Mouse (Mus musculus): ENCODE results near the gene Rad51b.

Rad51b gene

GRCm38 (mm10) chr12:79782444-79783117, 485.5 kb downstream of the Rad51b start:
- DNase-seq: no peak

- DNase-seq: no peak
Observed at GRCm38 (mm10) chr12:79784159-79784558, 487.1 kb downstream of the Rad51b start.

- no peak for DNase-seq
Observed at GRCm38 (mm10) chr12:79785691-79786090, 488.6 kb downstream of the Rad51b start.

- no peak for DNase-seq
Observed at GRCm38 (mm10) chr12:79787538-79787937, 490.5 kb downstream of the Rad51b start.

- no peak for DNase-seq
Observed at GRCm38 (mm10) chr12:79788340-79788739, 491.3 kb downstream of the Rad51b start.

- DNase-seq: no peak
Observed at GRCm38 (mm10) chr12:79789481-79789880, 492.4 kb downstream of the Rad51b start.

- no peak for DNase-seq
Observed at GRCm38 (mm10) chr12:79793382-79793781, 496.3 kb downstream of the Rad51b start.

- no peak for DNase-seq
Observed at GRCm38 (mm10) chr12:79794802-79795201, 497.7 kb downstream of the Rad51b start.

- DNase-seq: no peak
Observed at GRCm38 (mm10) chr12:79796260-79796659, 499.2 kb downstream of the Rad51b start.

- no peak for DNase-seq
Observed at GRCm38 (mm10) chr12:79796823-79797821, 500.0 kb downstream of the Rad51b start.

GRCm38 (mm10) chr12:79798488-79798887, 501.4 kb downstream of the Rad51b start:
- DNase-seq: no peak

- no peak for DNase-seq
Observed at GRCm38 (mm10) chr12:79799370-79799769, 502.3 kb downstream of the Rad51b start.

GRCm38 (mm10) chr12:79803670-79804069, 506.6 kb downstream of the Rad51b start:
- DNase-seq: no peak

GRCm38 (mm10) chr12:79804776-79805524, 507.9 kb downstream of the Rad51b start:
- DNase-seq: no peak

GRCm38 (mm10) chr12:79806990-79807389, 509.9 kb downstream of the Rad51b start:
- no peak for DNase-seq

GRCm38 (mm10) chr12:79807410-79807847, 510.3 kb downstream of the Rad51b start:
- DNase-seq: no peak

GRCm38 (mm10) chr12:79807938-79808401, 510.9 kb downstream of the Rad51b start:
- DNase-seq: no peak

GRCm38 (mm10) chr12:79808426-79809398, 511.6 kb downstream of the Rad51b start:
- DNase-seq: no peak

GRCm38 (mm10) chr12:79809518-79809917, 512.4 kb downstream of the Rad51b start:
- DNase-seq: no peak

- no peak for DNase-seq
Observed at GRCm38 (mm10) chr12:79812422-79812821, 515.3 kb downstream of the Rad51b start.

- no peak for DNase-seq
Observed at GRCm38 (mm10) chr12:79812838-79813563, 515.9 kb downstream of the Rad51b start.
